Mouse (Mus musculus): ENCODE data around the gene Gm9857. TPM values are rescaled to one million over a fixed set of nuclear protein-coding genes. Genes with fewer than 3 reads are reported as not detected.

Gene Gm9857
- not detected in 2 replicates for polyA plus RNA-seq (2012)

DNA sequence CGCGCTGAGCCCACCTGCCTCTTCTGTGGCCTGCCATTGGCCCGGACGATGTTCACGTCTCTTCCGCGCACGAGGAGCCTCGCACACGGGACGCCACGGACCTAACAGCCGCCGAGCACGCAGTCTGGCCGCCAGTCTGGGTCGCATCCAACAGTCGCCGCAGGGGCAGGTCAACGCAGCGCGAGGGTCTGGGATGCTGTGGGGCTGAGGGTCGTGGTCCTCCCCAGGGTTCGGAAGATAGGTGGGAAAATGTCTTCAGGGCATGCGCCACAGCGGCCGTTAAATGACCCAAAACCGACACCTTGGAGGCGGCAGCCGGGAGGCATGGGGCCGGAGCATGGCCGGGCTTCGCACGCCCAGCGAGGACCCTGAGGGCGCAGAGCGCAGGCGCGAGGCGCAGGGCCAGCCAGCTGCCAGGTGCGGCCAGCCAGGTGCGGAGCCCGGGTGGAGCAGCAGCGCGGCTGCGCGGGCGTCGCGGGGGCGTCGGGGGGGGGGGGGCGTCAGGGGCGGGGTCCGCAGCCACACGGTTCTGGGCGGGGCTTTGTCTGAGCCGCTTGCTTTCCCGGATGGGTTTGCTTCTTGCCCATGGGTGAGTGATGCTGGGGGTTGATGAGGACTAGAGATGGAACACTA lies at the start of gene Gm9857:
Gene Gm9857 (minus strand): TSS at position 445 of the 633 bp plus-strand sequence.
- TF ChIP-seq GATA1 (IDR thresholded peaks at IDR 0.05; ENCODE audit: low read length) = no peak

- no peak for TF ChIP-seq GATA1 (IDR thresholded peaks at IDR 0.05; ENCODE audit: low read length)
Measured at GRCm38 (mm10) chr3:108987009-108987659, 46.9 kb upstream of the Gm9857 start.

DNA sequence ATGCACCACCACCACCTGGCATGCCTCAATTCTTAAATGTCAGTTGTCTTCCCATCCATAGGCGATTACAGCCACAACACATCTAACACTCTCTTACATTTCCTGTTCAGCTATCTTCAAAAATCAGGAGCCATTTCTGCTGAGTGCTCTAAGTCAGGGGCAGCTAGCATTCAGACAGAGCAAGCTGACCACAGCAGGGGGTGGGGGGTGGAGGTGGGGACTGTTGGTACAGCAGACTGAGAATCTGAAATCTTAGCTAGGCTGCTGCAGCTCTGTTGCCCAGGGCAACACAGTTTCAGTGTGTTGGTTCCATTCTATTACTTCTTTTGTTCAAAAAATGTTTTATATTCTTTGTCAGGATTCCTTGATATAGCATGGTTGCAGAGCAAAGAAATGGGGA lies 46.3 kb upstream of the Gm9857 start:
- TF ChIP-seq GATA1 (IDR thresholded peaks at IDR 0.05; ENCODE audit: low read length) = no peak

DNA sequence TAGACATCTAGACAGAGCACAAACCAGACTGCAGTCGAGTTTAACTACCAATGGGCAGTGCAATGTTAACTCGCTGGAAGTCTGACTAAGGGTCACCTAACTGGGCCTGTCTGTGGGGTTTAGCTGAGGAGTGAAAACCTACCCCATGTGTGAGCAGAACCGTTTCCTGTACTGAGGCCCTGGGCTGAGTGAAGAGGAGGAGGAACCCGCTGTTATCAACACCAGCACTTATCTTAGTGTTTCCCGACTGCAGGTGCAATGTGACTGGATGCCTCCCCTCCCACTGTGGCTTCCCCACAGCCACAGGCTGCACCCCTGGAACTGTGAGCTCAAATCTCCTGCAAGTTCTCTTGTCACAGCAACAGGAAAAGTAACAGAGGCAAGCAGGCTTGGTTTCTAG lies 43.7 kb upstream of the Gm9857 start:
- peak; percentile 42 for TF ChIP-seq GATA1 (IDR thresholded peaks at IDR 0.05; ENCODE audit: low read length)

DNA sequence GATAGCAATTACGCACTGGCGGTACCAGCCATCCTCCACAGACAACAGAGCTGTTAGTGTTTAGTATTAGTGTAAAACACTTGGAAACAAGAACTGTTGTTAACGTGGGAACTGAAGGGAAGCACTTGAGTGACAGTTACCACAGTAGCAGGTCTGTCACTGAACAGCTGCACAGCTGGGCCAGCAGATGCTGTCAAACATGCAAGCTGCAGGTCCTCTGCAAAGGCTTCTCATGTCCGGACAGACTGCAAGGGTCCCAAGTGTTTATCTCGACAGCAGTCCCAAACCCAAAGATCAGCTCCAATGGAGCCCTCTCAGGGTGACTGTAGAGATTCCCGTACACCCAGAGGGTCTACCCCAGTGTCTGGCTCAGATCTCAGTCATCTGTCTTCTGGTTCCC lies 41.7 kb upstream of the Gm9857 start:
- TF ChIP-seq GATA1 (IDR thresholded peaks at IDR 0.05; ENCODE audit: low read length) = no peak

DNA sequence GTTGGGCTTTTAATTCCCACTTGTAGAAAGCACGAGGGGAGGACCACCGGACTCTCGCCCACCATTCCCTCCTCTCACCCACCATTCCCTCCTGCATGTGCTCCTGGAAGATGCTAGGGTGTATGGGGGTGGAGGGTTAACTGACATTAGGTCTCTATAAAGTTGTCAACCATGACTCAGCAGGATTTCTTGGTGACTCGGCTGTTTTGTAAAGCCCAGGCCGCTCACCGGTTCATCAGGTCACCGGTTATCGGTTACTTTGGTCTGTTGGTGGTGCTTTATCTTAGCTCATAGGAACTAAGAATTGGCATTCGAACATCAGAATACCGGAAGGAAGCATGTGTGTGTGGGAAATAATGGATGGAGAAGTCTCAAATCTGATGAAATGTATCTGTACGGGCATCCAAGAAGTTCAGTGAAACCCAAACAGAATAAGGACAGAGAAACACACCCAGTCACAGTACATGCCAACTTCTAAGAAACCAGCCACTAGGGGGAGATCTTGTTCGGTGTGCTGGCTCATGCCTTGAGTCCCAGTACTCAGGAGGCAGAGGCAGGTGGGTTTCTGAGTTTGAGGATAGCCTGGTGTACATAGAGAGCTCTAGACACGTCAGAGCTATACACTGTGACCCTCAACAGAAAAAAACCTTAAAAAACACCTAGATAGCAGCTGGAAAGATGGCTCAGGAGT lies 37.2 kb upstream of the Gm9857 start:
- TF ChIP-seq GATA1 (IDR thresholded peaks at IDR 0.05; ENCODE audit: low read length) = no peak

GRCm38 (mm10) chr3:108974920-108975485 lies 34.8 kb upstream of the Gm9857 start:
- TF ChIP-seq GATA1 (IDR thresholded peaks at IDR 0.05; ENCODE audit: low read length) = no peak

- no peak for TF ChIP-seq GATA1 (IDR thresholded peaks at IDR 0.05; ENCODE audit: low read length)
Measured at GRCm38 (mm10) chr3:108973980-108974660, 33.9 kb upstream of the Gm9857 start.

- TF ChIP-seq GATA1 (IDR thresholded peaks at IDR 0.05; ENCODE audit: low read length) = no peak
Measured at GRCm38 (mm10) chr3:108966051-108966450, 25.8 kb upstream of the Gm9857 start.

- no peak for TF ChIP-seq GATA1 (IDR thresholded peaks at IDR 0.05; ENCODE audit: low read length)
Measured at GRCm38 (mm10) chr3:108964361-108965044, 24.3 kb upstream of the Gm9857 start.

GRCm38 (mm10) chr3:108963776-108964175 lies 23.5 kb upstream of the Gm9857 start:
- TF ChIP-seq GATA1 (IDR thresholded peaks at IDR 0.05; ENCODE audit: low read length) = no peak

GRCm38 (mm10) chr3:108963278-108963677 lies 23.0 kb upstream of the Gm9857 start:
- TF ChIP-seq GATA1 (IDR thresholded peaks at IDR 0.05; ENCODE audit: low read length) = no peak

GRCm38 (mm10) chr3:108961655-108962054 lies 21.4 kb upstream of the Gm9857 start:
- no peak for TF ChIP-seq GATA1 (IDR thresholded peaks at IDR 0.05; ENCODE audit: low read length)

GRCm38 (mm10) chr3:108961226-108961625 lies 21.0 kb upstream of the Gm9857 start:
- TF ChIP-seq GATA1 (IDR thresholded peaks at IDR 0.05; ENCODE audit: low read length) = no peak

GRCm38 (mm10) chr3:108959680-108960295 lies 19.5 kb upstream of the Gm9857 start:
- TF ChIP-seq GATA1 (IDR thresholded peaks at IDR 0.05; ENCODE audit: low read length) = no peak
